Mouse (Mus musculus): ENCODE data around the gene Med13. TPM values are rescaled to one million over a fixed set of nuclear protein-coding genes. Genes with fewer than 3 reads are reported as not detected.
"Not testable (repeated sequence)": the region's sequence is repeated elsewhere in the genome, so short reads cannot be mapped to it uniquely, and the experiment has no call there.

Med13 gene
- polyA plus RNA-seq, 1 experiment from 2014 or later, result 12.8 TPM

DNA sequence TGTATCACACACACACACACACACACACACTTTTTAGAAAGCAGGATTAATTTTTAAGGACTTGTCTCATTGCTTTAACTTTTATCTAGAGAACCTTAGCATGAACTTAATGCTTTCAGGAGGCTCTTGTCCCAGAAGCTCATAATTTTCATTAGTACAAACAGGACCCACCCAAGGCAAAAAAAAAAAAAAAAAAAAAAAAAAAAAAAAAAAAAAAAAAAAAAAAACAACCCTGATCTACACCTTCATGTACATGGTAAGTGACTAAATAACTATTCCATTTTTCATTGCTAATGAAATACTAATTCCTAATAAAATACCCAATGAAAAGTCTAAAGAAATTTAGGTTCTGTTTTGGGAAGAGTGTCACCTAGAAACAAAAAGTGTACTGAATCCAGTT lies 8.5 kb downstream of the Med13 start:
- no peak overlapping the region for H3K9ac ChIP-seq (replicated peaks)
- H3K27ac ChIP-seq (replicated peaks), result no peak overlapping the region
- no peak overlapping the region for H3K4me2 ChIP-seq (replicated peaks)
- no peak overlapping the region for H3K4me3 ChIP-seq
- H3K27me3 ChIP-seq, result no peaks in the 10 kb centered on the region
- H3K4me1 ChIP-seq, result peaks cover 31% of the 10 kb centered on the region
- H3K36me3 ChIP-seq, result peaks cover 4% of the 10 kb centered on the region
- no peaks in the 10 kb centered on the region for H3K9me3 ChIP-seq
- no peak for ATAC-seq (replicated peaks)

DNA sequence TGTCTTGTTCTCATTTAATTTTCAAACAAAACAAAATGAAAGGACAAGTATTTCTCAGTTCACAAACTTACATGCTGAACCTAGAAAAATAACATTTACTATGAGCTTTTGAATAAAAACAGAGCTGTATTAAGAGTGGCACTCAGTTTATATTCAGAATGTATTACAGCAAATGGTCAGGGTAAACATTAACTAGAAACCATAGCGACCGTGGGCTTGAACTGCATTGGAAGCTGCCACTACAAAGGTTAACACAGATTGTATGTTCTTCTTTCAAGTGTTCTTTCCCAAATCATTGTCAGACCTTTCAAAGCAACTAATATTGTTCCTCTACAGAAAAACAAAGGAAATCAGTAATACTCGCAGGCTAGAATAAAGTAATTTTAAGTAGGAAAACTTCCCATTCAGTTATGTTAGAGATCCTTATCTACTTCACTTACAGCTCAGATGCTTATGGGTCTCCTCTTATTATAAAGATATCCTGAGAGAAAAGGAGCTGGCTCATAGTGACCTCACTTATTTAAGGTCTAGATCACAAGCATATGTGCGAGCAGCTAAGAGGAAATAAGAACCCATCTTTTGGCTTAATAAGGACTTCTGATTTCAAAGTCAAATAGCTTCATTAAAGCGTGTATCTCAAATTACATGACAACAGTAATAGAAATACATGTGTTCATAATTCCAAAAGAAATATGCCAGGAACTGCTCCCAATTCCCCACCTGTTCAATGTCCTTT lies 9.8 kb downstream of the Med13 start:
- Histone ChIP-seq H3K27me3 (no peaks in the 10 kb centered on the region), H3K4me3 (no peak overlapping the region), H3K9ac (replicated peaks) (no peak overlapping the region), H3K27ac (replicated peaks) (no peak overlapping the region), H3K9me3 (no peaks in the 10 kb centered on the region), H3K4me2 (replicated peaks) (no peak overlapping the region), H3K4me1 (peaks cover 19% of the 10 kb centered on the region), H3K36me3 (peaks cover 10% of the 10 kb centered on the region)
- no peak for ATAC-seq (replicated peaks)
- WGBS, result 84% methylated on average over 5 of the region's 5 CpGs

DNA sequence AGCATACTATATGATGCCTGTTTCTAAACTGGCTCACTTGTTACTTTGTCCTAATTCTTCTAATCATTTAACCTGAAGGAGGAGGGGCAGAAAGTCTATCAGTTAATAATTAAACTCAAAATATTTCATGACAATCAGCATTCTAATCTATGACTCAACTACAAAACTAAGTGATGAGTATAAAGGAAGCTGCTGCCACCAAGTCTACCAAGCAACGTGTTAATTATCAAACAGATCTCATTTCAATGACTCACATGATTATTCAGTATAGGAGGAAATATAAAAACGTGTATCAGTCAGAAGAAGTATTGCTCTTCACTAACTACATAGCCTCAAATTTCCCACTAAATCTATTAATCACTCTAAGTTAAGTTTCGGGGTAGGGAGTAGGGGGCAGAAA lies 10.9 kb downstream of the Med13 start:
- Histone ChIP-seq H3K9ac (replicated peaks) (no peak overlapping the region), H3K4me1 (peaks cover 10% of the 10 kb centered on the region), H3K27ac (replicated peaks) (no peak overlapping the region), H3K27me3 (no peaks in the 10 kb centered on the region), H3K4me2 (replicated peaks) (no peak overlapping the region), H3K36me3 (peaks cover 13% of the 10 kb centered on the region), H3K4me3 (no peak overlapping the region), H3K9me3 (no peaks in the 10 kb centered on the region)
- 82% methylated on average over 3 of the region's 3 CpGs for WGBS
- no peak for ATAC-seq (replicated peaks)

DNA sequence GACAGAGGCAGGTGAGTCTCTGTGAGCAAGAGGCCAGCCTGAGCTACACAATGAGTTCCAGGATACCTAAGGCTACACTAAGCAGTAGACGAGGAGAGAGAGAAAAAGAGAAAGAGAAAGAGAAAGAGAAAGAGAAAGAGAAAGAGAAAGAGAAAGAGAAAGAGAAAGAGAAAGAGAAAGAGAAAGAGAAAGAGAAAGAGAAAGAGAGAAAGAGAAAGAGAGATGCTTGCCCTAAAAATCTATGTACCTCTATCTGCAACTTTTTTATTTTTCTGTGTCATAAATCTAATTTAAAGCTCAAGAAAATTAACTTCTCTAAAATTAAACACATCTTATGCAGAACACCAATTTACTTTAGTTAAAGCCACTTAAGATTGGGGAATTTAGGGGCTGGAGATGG lies 12.5 kb downstream of the Med13 start:
- H3K4me1 ChIP-seq, H3K27me3 ChIP-seq: not testable (repeated sequence)

DNA sequence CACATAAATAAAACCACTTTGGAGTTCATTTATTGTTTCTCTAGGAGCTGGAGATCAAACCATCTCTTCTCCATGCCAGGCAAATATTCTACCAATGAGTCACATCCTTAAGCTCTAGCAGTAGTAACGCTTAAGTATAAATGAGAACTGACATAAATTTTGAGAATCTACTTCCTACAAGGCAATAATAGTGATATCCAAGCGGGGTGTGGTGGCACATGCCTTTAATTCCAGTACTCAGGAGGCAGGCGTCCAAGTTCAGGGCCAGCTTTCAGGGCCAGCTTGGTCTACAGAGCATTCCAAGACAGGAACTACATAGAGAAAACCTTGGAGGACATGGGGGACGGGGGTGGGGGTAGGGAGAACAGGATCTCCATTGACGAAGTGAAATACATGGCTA lies 33.2 kb downstream of the Med13 start:
- no peak overlapping the region for H3K4me3 ChIP-seq
- H3K9me3 ChIP-seq, result no peaks in the 10 kb centered on the region
- 90% methylated on average over 5 of the region's 5 CpGs for WGBS
- no peak overlapping the region for H3K4me2 ChIP-seq (replicated peaks)
- no peak overlapping the region for H3K9ac ChIP-seq (replicated peaks)
- peaks cover 25% of the 10 kb centered on the region for H3K36me3 ChIP-seq
- H3K27me3 ChIP-seq, result no peaks in the 10 kb centered on the region
- no peak for ATAC-seq (replicated peaks)
- H3K4me1 ChIP-seq, result no peaks in the 10 kb centered on the region
- H3K27ac ChIP-seq (replicated peaks), result no peak overlapping the region

More for the DNA sequence above, 12.5 kb downstream of the Med13 start:
- not testable (repeated sequence) for H3K27ac ChIP-seq (replicated peaks); H3K9ac ChIP-seq (replicated peaks); H3K9me3 ChIP-seq; ATAC-seq (replicated peaks); H3K4me3 ChIP-seq; H3K4me2 ChIP-seq (replicated peaks)
- peaks cover 13% of the 10 kb centered on the region for H3K36me3 ChIP-seq
- WGBS, result 92% methylated on average over 1 of the region's 1 CpGs

DNA sequence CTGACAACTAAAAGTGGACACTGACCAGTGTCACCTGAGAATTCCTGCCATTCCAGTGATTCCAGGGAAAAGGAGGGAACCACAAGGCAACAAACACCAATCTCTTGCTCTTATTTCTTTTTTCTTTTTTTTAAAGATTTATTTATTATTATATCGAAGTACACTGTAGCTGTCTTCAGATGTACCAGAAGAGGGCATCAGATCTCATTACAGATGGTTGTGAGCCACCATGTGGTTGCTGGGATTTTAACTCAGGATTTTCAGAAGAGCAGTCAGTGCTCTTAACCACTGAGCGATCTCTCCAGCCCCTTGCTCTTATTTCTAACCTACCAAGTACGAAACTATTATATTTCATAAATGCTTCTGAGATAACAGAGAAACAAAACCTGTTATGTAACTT lies 42.4 kb downstream of the Med13 start:
- H3K27ac ChIP-seq (replicated peaks); H3K9ac ChIP-seq (replicated peaks); H3K9me3 ChIP-seq; H3K4me3 ChIP-seq; H3K4me1 ChIP-seq; ATAC-seq (replicated peaks); H3K27me3 ChIP-seq; H3K4me2 ChIP-seq (replicated peaks): not testable (repeated sequence)
- WGBS, result 86% methylated on average over 3 of the region's 3 CpGs
- peaks cover 24% of the 10 kb centered on the region for H3K36me3 ChIP-seq

DNA sequence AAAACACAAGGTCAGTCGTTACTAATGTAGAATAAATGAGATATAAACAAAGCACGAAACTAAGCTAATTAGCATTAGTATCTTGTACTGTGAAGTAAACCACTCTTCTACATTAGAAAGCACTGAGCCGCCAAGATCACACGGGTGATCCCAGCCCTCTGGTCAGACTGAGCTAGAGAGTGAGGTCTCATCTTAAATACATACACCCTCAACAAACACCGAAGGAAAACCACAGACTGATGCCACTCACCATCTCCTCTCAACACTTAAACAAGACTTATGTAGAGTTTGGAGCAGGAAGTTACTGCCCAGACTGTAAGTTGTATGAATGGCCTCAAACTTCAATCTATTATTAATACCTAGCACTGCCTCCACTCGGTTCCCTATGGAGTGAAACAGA lies 47.1 kb downstream of the Med13 start:
- peaks cover 15% of the 10 kb centered on the region; the same call in 1 of the 2 replicates for H3K36me3 ChIP-seq
- no peaks in the 10 kb centered on the region for H3K27me3 ChIP-seq
- H3K27ac ChIP-seq (replicated peaks), result no peak overlapping the region
- H3K4me1 ChIP-seq, result no peaks in the 10 kb centered on the region
- ATAC-seq (replicated peaks), result no peak
- no peak overlapping the region for H3K9ac ChIP-seq (replicated peaks)
- no peak overlapping the region for H3K4me2 ChIP-seq (replicated peaks)
- WGBS, result 64% methylated on average over 6 of the region's 6 CpGs
- H3K9me3 ChIP-seq, result no peaks in the 10 kb centered on the region
- H3K4me3 ChIP-seq, result no peak overlapping the region

DNA sequence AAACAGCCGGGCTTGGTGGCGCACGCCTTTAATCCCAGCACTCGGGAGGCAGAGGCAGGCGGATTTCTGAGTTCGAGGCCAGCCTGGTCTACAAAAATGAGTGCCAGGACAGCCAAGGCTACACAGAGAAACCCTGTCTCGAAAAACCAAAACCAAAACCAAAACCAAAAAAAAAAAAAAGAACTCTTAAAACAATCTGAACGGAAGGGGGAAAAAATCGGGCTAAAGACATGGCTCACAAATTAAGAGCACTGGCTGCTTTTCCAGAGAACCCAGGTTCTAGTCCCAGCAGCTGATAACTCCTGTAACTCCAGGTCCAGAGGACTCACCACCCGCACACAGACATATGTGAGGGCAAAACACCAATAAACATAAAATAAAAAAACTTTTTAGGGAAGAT lies 65.2 kb downstream of the Med13 start:
- not testable (repeated sequence) for H3K9ac ChIP-seq (replicated peaks); H3K4me1 ChIP-seq; H3K4me3 ChIP-seq; H3K27me3 ChIP-seq; ATAC-seq (replicated peaks); H3K4me2 ChIP-seq (replicated peaks); H3K27ac ChIP-seq (replicated peaks); H3K9me3 ChIP-seq
- WGBS, result 94% methylated on average over 10 of the region's 10 CpGs
- H3K36me3 ChIP-seq, result peaks cover 26% of the 10 kb centered on the region

DNA sequence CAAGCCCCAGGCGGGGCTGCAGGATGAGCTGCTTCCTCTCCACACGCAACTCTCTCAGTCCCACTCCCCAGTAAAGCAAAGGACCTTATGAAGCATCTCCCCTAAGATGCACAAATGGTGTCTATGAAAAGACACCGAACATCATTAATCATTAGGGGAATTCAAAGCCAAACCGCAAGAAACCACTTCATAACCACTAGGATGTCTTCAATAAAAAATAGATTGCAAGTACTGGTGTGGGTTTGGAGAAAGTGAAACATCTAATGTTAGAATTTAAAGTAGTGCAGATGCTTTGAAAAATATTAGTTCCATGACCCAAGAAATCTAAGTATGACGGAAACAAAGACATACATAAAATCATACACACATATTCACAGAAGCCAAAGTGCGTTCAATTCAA lies 65.7 kb downstream of the Med13 start:
- no peaks in the 10 kb centered on the region for H3K27me3 ChIP-seq
- H3K9me3 ChIP-seq, result no peaks in the 10 kb centered on the region
- 97% methylated on average over 6 of the region's 6 CpGs for WGBS
- H3K4me1 ChIP-seq, result no peaks in the 10 kb centered on the region
- no peak overlapping the region for H3K4me2 ChIP-seq (replicated peaks)
- ATAC-seq (replicated peaks), result no peak
- no peak overlapping the region for H3K27ac ChIP-seq (replicated peaks)
- H3K9ac ChIP-seq (replicated peaks), result no peak overlapping the region
- H3K36me3 ChIP-seq, result peaks cover 25% of the 10 kb centered on the region
- no peak overlapping the region for H3K4me3 ChIP-seq

DNA sequence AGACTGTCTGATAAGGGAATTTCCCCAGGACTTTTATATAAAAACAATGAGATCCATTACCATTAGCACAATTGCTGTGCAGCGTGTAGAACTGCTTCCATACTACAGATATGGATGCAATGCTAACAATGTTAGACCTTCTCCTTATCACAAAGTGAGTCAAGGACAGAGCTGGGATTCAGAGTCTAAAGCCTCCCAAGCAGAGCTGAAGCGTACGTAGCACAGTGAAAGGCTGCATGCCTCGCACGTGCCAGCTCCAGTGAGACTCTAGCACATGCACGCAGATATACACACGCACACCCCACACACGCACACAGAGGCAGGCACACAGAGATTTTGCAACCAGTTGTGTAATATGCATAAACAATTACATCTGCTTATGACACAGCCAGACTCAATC lies 71.7 kb downstream of the Med13 start:
- Histone ChIP-seq H3K36me3 (peaks cover 72% of the 10 kb centered on the region), H3K4me1 (no peaks in the 10 kb centered on the region), H3K4me2 (replicated peaks) (no peak overlapping the region), H3K9ac (replicated peaks) (no peak overlapping the region), H3K27ac (replicated peaks) (no peak overlapping the region), H3K27me3 (no peaks in the 10 kb centered on the region), H3K9me3 (no peaks in the 10 kb centered on the region), H3K4me3 (no peak overlapping the region)
- WGBS, result 89% methylated on average over 8 of the region's 8 CpGs
- ATAC-seq (replicated peaks), result no peak

DNA sequence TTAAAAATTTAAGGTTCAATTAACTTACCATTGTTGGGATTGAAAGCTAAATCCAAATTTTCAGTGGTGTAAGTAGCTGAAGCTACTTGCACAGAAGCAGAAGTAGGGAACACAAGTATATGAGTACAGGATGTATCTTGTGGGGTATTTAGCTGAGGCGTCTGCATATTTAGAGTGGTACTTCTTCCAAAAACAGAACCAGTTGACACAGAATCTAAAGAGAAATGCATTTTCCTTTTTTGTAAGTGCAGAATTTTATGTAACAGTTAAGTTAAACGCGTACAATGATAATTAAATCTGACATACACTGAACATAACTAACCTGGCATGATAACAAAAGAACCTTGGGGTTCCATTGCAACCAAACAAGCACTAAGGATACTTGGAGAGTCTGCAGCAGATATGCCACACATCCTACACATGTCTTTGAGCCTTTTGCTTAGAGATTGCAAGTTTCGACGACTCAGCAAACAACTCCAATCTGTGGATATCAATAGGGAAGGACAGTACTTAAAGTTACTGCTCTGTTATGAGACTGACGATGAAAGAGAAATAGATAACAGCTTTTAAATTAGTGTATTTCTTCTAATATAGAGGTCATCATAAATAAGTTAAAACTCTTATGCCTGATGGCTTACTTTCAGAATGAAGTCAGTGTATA lies 78.8 kb downstream of the Med13 start:
- H3K4me1 ChIP-seq, result no peaks in the 10 kb centered on the region
- peaks cover 80% of the 10 kb centered on the region for H3K36me3 ChIP-seq
- H3K9ac ChIP-seq (replicated peaks), result no peak overlapping the region
- no peak overlapping the region for H3K4me2 ChIP-seq (replicated peaks)
- H3K27ac ChIP-seq (replicated peaks), result no peak overlapping the region
- no peak for ATAC-seq (replicated peaks)
- H3K9me3 ChIP-seq, result no peaks in the 10 kb centered on the region
- H3K27me3 ChIP-seq, result no peaks in the 10 kb centered on the region
- H3K4me3 ChIP-seq, result no peak overlapping the region
- 95% methylated on average over 6 of the region's 6 CpGs for WGBS

DNA sequence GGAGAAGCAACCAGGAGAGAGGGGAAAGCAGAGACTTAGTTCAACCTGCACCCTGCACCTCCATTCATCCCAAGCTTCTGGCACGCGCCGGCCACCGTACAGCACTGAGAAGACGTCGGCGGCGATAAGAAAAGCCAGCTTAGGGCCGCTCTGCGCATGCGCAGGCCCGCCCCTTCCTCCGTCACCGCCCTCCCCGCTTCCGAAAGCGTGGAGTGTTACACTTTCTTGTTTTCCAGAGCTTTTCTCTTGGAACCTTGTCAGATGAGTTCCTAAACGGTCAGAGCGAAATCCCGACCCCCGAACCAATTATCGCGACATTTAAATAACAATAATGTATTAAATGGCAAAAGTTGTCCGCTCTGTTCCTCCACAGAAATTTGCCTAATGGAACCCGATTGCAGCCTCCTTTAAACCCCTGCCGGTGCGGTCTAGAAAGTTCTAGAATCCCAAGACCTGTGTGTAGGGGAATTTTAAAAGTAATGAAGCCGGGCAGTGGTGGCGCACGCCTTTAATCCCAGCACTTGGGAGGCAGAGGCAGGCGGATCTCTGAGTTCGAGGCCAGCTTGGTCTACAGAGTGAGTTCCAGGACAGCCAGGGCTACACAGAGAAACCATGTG lies 99.8 kb downstream of the Med13 start, which contains the start of gene Ints2:
Gene Ints2, minus strand, starts transcription at position 116 of the 617 bp plus-strand sequence.
- Histone ChIP-seq H3K27ac (replicated peaks) (peak within 1 kb of the TSS; percentile 84), H3K27me3 (no peaks in the 10 kb centered on the region), H3K4me1 (peaks cover 16% of the 10 kb centered on the region), H3K36me3 (peaks cover 6% of the 10 kb centered on the region; the same call in 1 of the 2 replicates), H3K9me3 (no peaks in the 10 kb centered on the region), H3K4me3 (peak within 1 kb of the TSS; percentile 88), H3K4me2 (replicated peaks) (peak within 1 kb of the TSS; percentile 72), H3K9ac (replicated peaks) (peak within 1 kb of the TSS; percentile 89)
- WGBS, result 8% methylated on average over 32 of the region's 32 CpGs
- ATAC-seq (replicated peaks), result peak; percentile 94
